Mouse (Mus musculus) adipose tissue, adult 10 weeks (tissue): Measurements from ENCODE around the gene Il1rapl2. TPM values are rescaled to one million over a fixed set of nuclear protein-coding genes. Genes with fewer than 3 reads are reported as not detected.

Source experiments
- polyA plus RNA-seq: library from polyadenylated mRNA; stranded (reverse); fragments of 350-450 nt; fragmentation: Illumina TruSeq; extraction: RNeasy Lipid Tissue Mini Kit (QIAGEN cat#74804); gene quantifications from one replicate; pipeline ENCODE4 v1.2.3, GENCODE M21; 2014; ENCODE audit warnings: low read depth, low replicate concordance

The Il1rapl2 gene
- not detected for polyA plus RNA-seq

DNA sequence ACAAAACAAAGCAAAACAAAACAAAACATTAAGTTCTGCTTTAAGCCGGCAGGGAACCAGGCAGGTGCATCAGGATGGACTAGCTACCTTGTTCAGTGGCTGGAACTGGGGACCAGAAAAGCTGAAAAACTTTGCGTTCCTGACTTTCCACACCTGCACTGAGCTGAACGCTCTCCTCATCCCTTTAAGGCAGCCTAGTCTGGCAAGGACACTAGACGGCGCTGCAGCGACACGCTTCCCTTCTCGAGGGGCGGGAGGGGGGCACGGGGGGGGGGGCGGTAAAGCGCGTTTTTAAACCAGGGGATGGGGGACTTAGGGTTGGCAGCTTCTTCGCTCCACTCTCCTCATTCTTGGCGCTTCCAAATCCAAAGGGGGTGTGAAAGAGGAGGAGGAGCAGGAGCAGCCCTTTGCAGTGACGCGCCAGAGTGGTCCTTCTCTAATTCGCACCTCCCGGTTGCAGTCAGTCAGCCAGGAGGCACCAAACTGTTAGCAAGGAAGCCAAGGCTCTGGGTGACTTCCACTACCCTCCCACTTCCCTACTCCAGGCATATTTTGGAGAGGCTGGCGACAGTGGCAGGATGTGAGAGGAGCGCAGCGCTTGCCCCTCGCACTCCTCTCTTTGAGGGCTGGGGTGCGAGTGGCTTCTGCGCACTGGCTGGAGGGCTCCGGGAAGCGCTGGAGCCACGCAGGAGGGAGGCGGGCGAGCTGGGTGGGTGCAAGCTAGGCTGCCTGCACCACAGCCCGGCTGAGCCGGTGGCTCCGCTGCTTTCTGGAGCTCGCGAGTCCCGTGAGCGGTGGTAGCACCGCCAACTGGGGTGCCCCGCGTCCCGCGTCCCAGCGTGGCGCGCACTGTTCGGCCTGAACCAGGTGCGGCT is at the start of gene Il1rapl2:
Il1rapl2 (plus strand) TSS at position 288 of the 875 bp plus-strand sequence.

DNA sequence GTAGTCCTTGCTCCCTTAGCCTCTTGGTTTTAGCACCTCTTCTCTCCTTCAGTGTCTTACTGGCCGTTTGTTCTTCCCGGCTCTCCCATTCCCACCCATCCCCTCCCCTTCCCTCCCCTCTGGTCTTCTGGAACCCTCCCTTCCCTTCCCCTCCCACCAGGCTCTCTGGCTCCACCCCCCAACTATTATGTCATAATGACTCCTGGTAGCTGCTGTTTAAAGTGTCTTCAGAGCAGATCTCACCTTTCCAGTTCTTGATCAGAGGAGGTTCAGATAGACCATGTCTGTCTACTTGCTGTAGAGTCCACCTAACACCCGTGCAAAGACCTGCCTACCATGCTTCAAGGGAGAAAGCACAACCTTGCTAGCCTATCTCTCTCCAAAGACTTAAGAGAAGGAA is 639.1 kb downstream of the Il1rapl2 start, which contains the start of gene Tex13a:
Tex13a (minus strand) TSS at position 101 of the 400 bp plus-strand sequence.

